Mouse (Mus musculus) CD4-positive helper T cell, adult 2 months (primary cell): ENCODE data around the gene Sdr39u1.

Experiments
- DNase-seq: peaks from one replicate; pipeline ENCODE4 v3.0.0-alpha.2; 2012; ENCODE audit warnings: low read depth, missing footprints, low spot score

Gene Sdr39u1

DNA sequence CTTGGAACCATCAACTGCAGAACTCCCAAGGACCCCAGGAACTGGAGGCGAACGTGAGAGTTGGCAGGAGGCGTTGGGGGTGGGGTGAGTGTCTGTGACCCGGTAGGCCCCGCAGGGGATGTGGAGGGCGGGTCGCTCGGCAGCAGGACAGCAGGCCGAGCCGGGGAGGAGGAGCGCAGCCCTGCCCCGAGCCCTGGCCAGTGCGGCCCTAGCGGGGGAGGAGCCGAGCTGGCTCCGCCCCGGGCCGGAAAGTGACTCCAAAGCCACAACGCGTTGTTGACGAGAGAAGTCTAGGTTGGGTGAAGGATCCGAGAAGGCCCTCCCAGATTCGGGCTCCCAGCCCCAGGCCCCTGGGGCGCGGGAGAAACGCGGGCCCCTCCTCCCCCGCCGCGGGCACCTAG, 15.4 kb downstream of the Sdr39u1 start, which contains the start of gene Khnyn:
Khnyn (plus strand) TSS at position 235 of the 401 bp plus-strand sequence.
- peak; percentile 89 for DNase-seq

GRCm38 (mm10) chr14:55884166-55884565, 15.9 kb downstream of the Sdr39u1 start, which contains the start of gene Cbln3:
Gene Cbln3 (minus strand): TSS chr14:55884392.
- no peak for DNase-seq

- peak; percentile 18 for DNase-seq
Observed at GRCm38 (mm10) chr14:55883663-55884062, 16.4 kb downstream of the Sdr39u1 start.

DNA sequence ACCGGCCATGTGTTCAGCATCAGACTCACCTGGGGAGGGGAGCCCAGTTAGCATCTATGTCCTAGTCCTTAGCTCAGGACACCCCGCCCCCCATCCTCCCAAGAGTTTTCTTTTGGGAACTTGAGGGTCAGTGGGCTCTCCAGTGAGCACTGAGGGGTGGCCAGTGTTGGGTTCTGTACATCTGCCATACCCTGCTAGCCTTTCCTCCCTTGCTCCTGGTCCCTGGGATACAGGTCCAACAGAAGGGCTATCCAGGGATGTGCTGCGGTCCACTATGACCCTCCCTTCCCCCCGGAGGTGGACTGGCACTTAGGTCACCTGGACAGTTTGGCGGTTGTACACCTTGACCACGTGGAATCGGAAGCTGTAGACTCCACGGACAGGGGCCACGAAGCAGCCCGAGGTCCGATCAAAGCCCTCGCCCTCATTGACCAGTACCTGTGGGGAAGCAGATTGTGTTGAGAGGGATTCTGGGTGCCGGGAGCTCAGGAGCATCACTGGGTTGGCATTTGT, 16.9 kb downstream of the Sdr39u1 start:
- DNase-seq, result no peak

- peak; percentile 70 for DNase-seq
Observed at GRCm38 (mm10) chr14:55882171-55882641, 17.9 kb downstream of the Sdr39u1 start.

DNA sequence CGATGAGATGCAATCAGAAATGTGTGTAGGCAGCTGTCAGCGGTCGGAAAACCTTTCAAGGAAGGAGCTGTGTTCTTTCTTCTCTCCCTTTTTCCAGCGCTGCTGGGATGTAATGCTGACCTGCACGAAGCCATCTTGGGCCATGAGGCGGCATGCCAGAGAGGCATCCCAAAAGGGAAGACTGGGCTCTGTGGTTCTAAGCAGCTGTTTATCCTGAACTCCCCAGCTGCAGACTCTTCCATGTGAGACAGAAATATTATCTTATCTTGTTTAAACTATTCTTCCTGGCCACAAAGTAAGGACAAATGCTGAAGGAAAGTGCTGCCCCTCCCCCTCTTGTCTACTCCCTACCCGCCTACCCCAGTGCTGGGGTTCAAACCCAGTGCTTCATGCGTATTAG, 19.1 kb downstream of the Sdr39u1 start:
- DNase-seq, result no peak

- peak; percentile 85 for DNase-seq
Observed at GRCm38 (mm10) chr14:55879623-55880022, 20.5 kb downstream of the Sdr39u1 start.

DNA sequence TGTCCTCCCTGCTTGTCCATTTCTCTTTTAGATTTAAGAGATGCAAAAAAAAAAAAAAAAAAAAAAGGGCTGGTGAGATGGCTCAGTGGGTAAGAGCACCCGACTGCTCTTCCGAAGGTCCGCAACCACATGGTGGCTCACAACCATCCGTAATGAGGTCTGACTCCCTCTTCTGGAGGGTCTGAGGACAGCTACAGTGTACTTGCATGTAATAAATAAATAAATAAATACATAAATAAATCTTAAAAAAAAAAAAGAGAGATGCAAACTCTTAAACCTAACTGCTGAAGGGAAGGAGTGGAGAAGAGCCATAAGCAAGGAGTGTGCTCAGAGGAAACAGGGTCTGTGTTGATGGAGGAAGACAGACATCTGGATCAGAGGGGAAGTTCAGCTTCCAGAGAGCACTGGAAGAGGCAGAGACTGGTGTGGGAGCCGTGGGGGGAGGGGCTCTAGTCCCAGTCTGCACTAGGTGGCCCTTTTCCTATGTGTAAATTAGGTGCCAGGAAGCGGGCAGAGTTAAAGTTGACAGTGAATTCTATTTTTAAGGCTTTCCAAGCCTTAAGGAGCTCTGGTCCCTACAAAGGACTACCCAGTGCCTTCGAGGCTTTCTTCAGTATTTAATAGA, 21.7 kb downstream of the Sdr39u1 start:
- DNase-seq, result no peak

GRCm38 (mm10) chr14:55877469-55878315, 22.4 kb downstream of the Sdr39u1 start:
- DNase-seq, result no peak

- peak; percentile 76 for DNase-seq
Observed at GRCm38 (mm10) chr14:55873714-55874683, 26.1 kb downstream of the Sdr39u1 start.

- DNase-seq, result no peak
Observed at GRCm38 (mm10) chr14:55873242-55873713, 26.8 kb downstream of the Sdr39u1 start.

DNA sequence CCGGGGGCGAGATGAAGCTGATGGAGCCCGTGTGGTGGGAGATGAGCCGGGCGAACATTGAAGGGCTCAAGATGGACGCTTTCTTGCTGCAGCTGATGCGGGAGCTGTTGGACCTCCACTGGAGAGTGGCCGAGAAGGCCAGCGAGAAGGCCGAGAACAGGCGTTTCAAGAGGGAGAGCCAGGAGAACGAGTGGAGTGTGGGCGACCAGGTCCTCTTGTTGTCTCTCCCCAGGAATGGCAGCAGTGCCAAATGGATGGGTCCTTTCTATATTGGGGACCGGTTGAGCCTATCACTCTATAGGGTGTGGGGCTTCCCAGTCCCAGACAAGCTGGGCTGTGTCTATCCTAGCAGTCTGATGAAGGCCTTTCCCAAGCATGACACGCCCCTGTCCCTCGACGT, 27.5 kb downstream of the Sdr39u1 start:
- DNase-seq, result no peak

GRCm38 (mm10) chr14:55872039-55872438, 28.1 kb downstream of the Sdr39u1 start:
- DNase-seq, result no peak

DNA sequence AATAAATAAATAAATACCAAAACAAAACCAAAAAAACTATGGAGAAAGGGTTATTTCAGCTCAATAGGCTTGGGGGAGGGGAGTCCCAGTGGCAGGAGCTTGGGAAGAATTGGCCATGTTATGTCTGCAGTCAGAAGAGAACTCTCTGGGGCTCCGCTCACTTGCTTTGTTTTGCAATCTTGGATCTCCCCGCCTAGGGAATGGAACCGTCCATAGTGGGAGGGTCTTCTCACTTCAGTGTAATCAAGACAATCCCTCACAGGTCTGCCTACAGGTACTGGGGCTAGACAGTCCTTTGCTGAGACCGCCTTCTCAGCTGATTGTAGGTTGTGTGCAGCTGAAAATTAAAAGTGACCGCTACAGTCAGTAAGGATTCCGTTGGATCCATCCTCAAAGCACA, 30.6 kb downstream of the Sdr39u1 start:
- DNase-seq, result no peak

GRCm38 (mm10) chr14:55868230-55869026, 31.7 kb downstream of the Sdr39u1 start:
- DNase-seq, result no peak

- peak; percentile 33 for DNase-seq
Observed at GRCm38 (mm10) chr14:55866962-55867361, 33.1 kb downstream of the Sdr39u1 start.

DNA sequence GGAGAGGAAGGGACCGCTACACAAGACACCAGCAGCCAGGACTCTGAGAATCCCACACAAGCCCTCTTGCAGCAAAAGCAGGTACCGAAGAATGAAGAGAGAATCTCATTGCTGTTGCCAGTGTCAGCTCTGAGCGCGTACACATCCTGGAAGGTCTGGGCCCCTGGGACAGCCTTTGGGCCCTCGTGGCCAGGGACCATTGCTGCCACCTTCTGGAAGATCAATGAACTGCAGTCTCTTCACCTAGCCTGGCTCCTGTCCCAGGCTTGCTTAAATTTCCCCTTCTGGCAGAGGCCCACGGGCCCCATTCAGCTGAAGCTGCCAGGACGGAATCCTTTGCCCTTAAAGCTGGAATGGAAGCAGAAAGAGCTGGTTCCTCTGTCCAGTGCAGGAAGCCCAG, 36.3 kb downstream of the Sdr39u1 start:
- DNase-seq, result peak; percentile 63

- no peak for DNase-seq
Observed at GRCm38 (mm10) chr14:55862970-55863369, 37.1 kb downstream of the Sdr39u1 start.

GRCm38 (mm10) chr14:55862186-55862585, 37.9 kb downstream of the Sdr39u1 start:
- no peak for DNase-seq

DNA sequence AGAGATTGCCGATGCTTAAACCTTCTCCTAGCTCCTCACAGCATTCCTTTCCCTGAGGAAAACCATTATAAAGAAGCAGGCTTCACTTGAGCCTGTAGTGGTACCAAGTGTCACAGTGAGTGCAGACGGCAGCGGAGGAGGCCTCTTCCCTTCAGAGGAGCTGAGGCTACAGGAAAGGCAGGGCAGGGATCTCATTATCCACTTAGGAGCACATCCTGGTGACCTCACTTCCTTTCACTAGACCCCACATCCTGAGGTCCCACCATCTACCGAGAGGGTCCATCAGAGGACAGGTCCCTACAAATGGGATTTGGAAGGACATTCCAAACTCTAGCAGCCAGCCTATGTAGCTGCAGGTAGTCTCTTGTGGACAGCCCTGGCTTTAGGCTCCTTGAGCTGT, 42.5 kb downstream of the Sdr39u1 start:
- no peak for DNase-seq
